Mouse (Mus musculus): ENCODE measurements at regions not wholly inside any gene's neighbourhood (a gene's known extent, or its start where the extent isn't known, plus 50 kb on each side); places are given as distances from the start of the nearest gene placed in this dataset.
A peak's percentile ranks its signal among the peaks of the same experiment; 100 is the strongest.

DNA sequence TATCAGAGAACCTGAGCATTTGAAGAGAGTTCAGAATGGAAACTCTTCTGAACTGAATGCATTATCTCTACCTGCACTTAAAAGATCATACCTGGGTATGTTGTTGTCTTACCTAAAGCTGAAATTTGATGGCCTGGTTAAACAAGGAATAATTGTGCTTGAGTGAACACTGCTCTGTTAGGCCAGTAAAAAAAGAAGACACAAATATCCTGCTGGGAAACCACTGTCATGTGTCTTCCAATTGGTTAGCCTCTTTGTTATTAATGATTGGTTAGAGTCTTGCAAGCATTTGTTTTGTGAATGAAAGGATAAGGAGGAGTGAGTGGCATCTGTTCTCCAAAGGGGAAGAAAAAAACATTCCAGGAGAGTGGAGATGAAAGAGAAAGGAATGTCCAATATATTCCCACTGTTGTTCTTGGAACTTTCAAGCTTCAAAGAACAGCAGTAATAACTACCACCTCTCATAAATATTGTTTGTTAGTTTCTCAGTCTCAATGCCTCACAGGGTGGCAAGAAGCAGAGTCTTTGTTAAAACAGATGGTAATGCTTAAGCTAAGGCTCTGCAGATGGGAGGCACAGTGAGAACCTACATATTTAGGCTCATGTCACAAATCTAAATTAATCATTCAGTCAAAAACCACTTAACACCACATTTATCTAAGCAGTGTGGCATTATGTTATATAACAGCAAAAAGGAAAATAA lies 165.5 kb downstream of the Dsel start:
- peak in 1 of 2 experiments; percentile 2 for DNase-seq (ENCODE audit: low spot score in 2 of 2)

DNA sequence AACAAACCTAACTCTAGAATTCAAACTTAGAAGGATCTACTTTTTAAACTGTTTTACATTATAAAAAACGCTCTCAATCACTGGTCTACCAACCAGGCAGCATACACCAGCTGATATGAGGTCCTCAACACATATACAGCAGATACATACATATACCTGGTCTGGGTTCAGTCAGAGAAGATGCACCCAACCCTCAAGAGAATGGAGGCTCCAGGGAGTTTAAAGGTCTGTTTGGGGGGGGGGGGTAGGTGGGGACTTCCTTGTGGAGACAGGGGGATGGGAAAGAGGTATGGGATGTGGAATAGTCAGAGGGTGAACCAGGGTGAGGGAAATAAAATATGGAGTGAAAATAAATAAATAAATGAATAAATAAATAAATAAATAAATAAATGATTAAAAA lies 203.8 kb downstream of the Dsel start:
- DNase-seq (ENCODE audit: low spot score in 2 of 2), result no peak

- peak in 1 of 2 experiments; percentile 63 for DNase-seq (ENCODE audit: low spot score in 2 of 2)
Observed at GRCm38 (mm10) chr1:111660099-111660670, 204.5 kb downstream of the Dsel start.

- DNase-seq (ENCODE audit: low spot score in 2 of 2), result peak in 1 of 2 experiments; percentile 37
Observed at GRCm38 (mm10) chr1:111633860-111634460, 230.8 kb downstream of the Dsel start.

Data from layer of hippocampus, postnatal 14 days (tissue).